Mouse (Mus musculus): ENCODE results near the gene Grb7. TPM values are rescaled to one million over a fixed set of nuclear protein-coding genes. Genes with fewer than 3 reads are reported as not detected.

The Grb7 gene
- polyA plus RNA-seq, 1 experiment from 2014 or later = 0.82 TPM

GRCm38 (mm10) chr11:98474967-98475366 is 28.8 kb downstream of the Grb7 start:
- Histone ChIP-seq H3K9ac (ENCODE audit: low read depth, low read length) (no peak overlapping the region), H3K36me3 (ENCODE audit: control insufficient read depth, insufficient read depth, low read length) (no peaks in the 10 kb centered on the region), H3K4me2 (ENCODE audit: low read length) (no peak overlapping the region), H3K27ac (ENCODE audit: low read length) (no peak overlapping the region), H3K4me1 (ENCODE audit: control insufficient read depth, insufficient read depth, low read length) (no peaks in the 10 kb centered on the region), H3K4me3 (ENCODE audit: low read depth, low read length) (no peak overlapping the region), H3K9me3 (replicated peaks; ENCODE audit: control insufficient read depth, low read length, poor library complexity, severe bottlenecking) (no peaks in the 10 kb centered on the region), H3K27me3 (ENCODE audit: control insufficient read depth, insufficient read depth, low read depth, low read length) (no peaks in the 10 kb centered on the region)
- 85% methylated on average over 11 of the region's 11 CpGs for WGBS
- ATAC-seq = no peak

GRCm38 (mm10) chr11:98475630-98476433 is 29.6 kb downstream of the Grb7 start:
- WGBS = 88% methylated on average over 9 of the region's 9 CpGs
- no peaks in the 10 kb centered on the region for H3K9me3 ChIP-seq (replicated peaks; ENCODE audit: control insufficient read depth, low read length, poor library complexity, severe bottlenecking)

GRCm38 (mm10) chr11:98476434-98476807 is 30.2 kb downstream of the Grb7 start:
- H3K9ac ChIP-seq (ENCODE audit: low read depth, low read length) = no peak overlapping the region
- no peak overlapping the region for H3K4me2 ChIP-seq (ENCODE audit: low read length)
- ATAC-seq = no peak
- no peak overlapping the region for H3K27ac ChIP-seq (ENCODE audit: low read length)
- H3K27me3 ChIP-seq (ENCODE audit: control insufficient read depth, insufficient read depth, low read depth, low read length) = no peaks in the 10 kb centered on the region
- 90% methylated on average over 4 of the region's 4 CpGs for WGBS
- H3K9me3 ChIP-seq (replicated peaks; ENCODE audit: control insufficient read depth, low read length, poor library complexity, severe bottlenecking) = no peaks in the 10 kb centered on the region
- H3K4me3 ChIP-seq (ENCODE audit: low read depth, low read length) = no peak overlapping the region
- H3K36me3 ChIP-seq (ENCODE audit: control insufficient read depth, insufficient read depth, low read length) = no peaks in the 10 kb centered on the region
- H3K4me1 ChIP-seq (ENCODE audit: control insufficient read depth, insufficient read depth, low read length) = no peaks in the 10 kb centered on the region

More at GRCm38 (mm10) chr11:98475630-98476433, 29.6 kb downstream of the Grb7 start:
- H3K9ac ChIP-seq (ENCODE audit: low read depth, low read length) = no peak overlapping the region
- H3K27me3 ChIP-seq (ENCODE audit: control insufficient read depth, insufficient read depth, low read depth, low read length) = no peaks in the 10 kb centered on the region
- H3K36me3 ChIP-seq (ENCODE audit: control insufficient read depth, insufficient read depth, low read length) = no peaks in the 10 kb centered on the region
- no peak overlapping the region for H3K27ac ChIP-seq (ENCODE audit: low read length)
- no peak for ATAC-seq
- H3K4me2 ChIP-seq (ENCODE audit: low read length) = no peak overlapping the region
- H3K4me1 ChIP-seq (ENCODE audit: control insufficient read depth, insufficient read depth, low read length) = no peaks in the 10 kb centered on the region
- no peak overlapping the region for H3K4me3 ChIP-seq (ENCODE audit: low read depth, low read length)

GRCm38 (mm10) chr11:98477011-98477701 is 31.0 kb downstream of the Grb7 start:
- ATAC-seq = no peak
- H3K27me3 ChIP-seq (ENCODE audit: control insufficient read depth, insufficient read depth, low read depth, low read length) = no peaks in the 10 kb centered on the region
- no peak overlapping the region for H3K4me2 ChIP-seq (ENCODE audit: low read length)
- no peak overlapping the region for H3K9ac ChIP-seq (ENCODE audit: low read depth, low read length)
- WGBS = 73% methylated on average over 14 of the region's 14 CpGs
- H3K36me3 ChIP-seq (ENCODE audit: control insufficient read depth, insufficient read depth, low read length) = no peaks in the 10 kb centered on the region
- no peak overlapping the region for H3K4me3 ChIP-seq (ENCODE audit: low read depth, low read length)
- H3K9me3 ChIP-seq (replicated peaks; ENCODE audit: control insufficient read depth, low read length, poor library complexity, severe bottlenecking) = no peaks in the 10 kb centered on the region
- no peaks in the 10 kb centered on the region for H3K4me1 ChIP-seq (ENCODE audit: control insufficient read depth, insufficient read depth, low read length)
- no peak overlapping the region for H3K27ac ChIP-seq (ENCODE audit: low read length)

GRCm38 (mm10) chr11:98479026-98479939 is 33.1 kb downstream of the Grb7 start:
- no peaks in the 10 kb centered on the region for H3K27me3 ChIP-seq (ENCODE audit: control insufficient read depth, insufficient read depth, low read depth, low read length)
- WGBS = 80% methylated on average over 13 of the region's 13 CpGs
- no peak overlapping the region for H3K4me2 ChIP-seq (ENCODE audit: low read length)
- H3K27ac ChIP-seq (ENCODE audit: low read length) = no peak overlapping the region
- no peak for ATAC-seq
- no peaks in the 10 kb centered on the region for H3K9me3 ChIP-seq (replicated peaks; ENCODE audit: control insufficient read depth, low read length, poor library complexity, severe bottlenecking)
- no peak overlapping the region for H3K9ac ChIP-seq (ENCODE audit: low read depth, low read length)
- no peaks in the 10 kb centered on the region for H3K4me1 ChIP-seq (ENCODE audit: control insufficient read depth, insufficient read depth, low read length)
- no peaks in the 10 kb centered on the region for H3K36me3 ChIP-seq (ENCODE audit: control insufficient read depth, insufficient read depth, low read length)
- H3K4me3 ChIP-seq (ENCODE audit: low read depth, low read length) = no peak overlapping the region

- H3K9ac ChIP-seq (ENCODE audit: low read depth, low read length) = no peak overlapping the region
- 88% methylated on average over 12 of the region's 12 CpGs for WGBS
- no peaks in the 10 kb centered on the region for H3K36me3 ChIP-seq (ENCODE audit: control insufficient read depth, insufficient read depth, low read length)
- no peaks in the 10 kb centered on the region for H3K4me1 ChIP-seq (ENCODE audit: control insufficient read depth, insufficient read depth, low read length)
- H3K4me2 ChIP-seq (ENCODE audit: low read length) = no peak overlapping the region
- no peaks in the 10 kb centered on the region for H3K27me3 ChIP-seq (ENCODE audit: control insufficient read depth, insufficient read depth, low read depth, low read length)
- no peaks in the 10 kb centered on the region for H3K9me3 ChIP-seq (replicated peaks; ENCODE audit: control insufficient read depth, low read length, poor library complexity, severe bottlenecking)
- no peak overlapping the region for H3K27ac ChIP-seq (ENCODE audit: low read length)
- H3K4me3 ChIP-seq (ENCODE audit: low read depth, low read length) = no peak overlapping the region
- ATAC-seq = no peak
Observed at GRCm38 (mm10) chr11:98479940-98480497, 33.8 kb downstream of the Grb7 start.

- no peak overlapping the region for H3K4me3 ChIP-seq (ENCODE audit: low read depth, low read length)
- no peak overlapping the region for H3K9ac ChIP-seq (ENCODE audit: low read depth, low read length)
- no peaks in the 10 kb centered on the region for H3K9me3 ChIP-seq (replicated peaks; ENCODE audit: control insufficient read depth, low read length, poor library complexity, severe bottlenecking)
- H3K36me3 ChIP-seq (ENCODE audit: control insufficient read depth, insufficient read depth, low read length) = no peaks in the 10 kb centered on the region
- no peaks in the 10 kb centered on the region for H3K27me3 ChIP-seq (ENCODE audit: control insufficient read depth, insufficient read depth, low read depth, low read length)
- H3K4me1 ChIP-seq (ENCODE audit: control insufficient read depth, insufficient read depth, low read length) = no peaks in the 10 kb centered on the region
- H3K4me2 ChIP-seq (ENCODE audit: low read length) = no peak overlapping the region
- ATAC-seq = no peak
- WGBS = 71% methylated on average over 6 of the region's 6 CpGs
- H3K27ac ChIP-seq (ENCODE audit: low read length) = no peak overlapping the region
Observed at GRCm38 (mm10) chr11:98481231-98481630, 35.0 kb downstream of the Grb7 start.

- Histone ChIP-seq H3K4me1 (ENCODE audit: control insufficient read depth, insufficient read depth, low read length) (no peaks in the 10 kb centered on the region), H3K4me2 (ENCODE audit: low read length) (no peak overlapping the region), H3K4me3 (ENCODE audit: low read depth, low read length) (no peak overlapping the region), H3K27ac (ENCODE audit: low read length) (no peak overlapping the region), H3K9me3 (replicated peaks; ENCODE audit: control insufficient read depth, low read length, poor library complexity, severe bottlenecking) (no peaks in the 10 kb centered on the region), H3K9ac (ENCODE audit: low read depth, low read length) (no peak overlapping the region), H3K27me3 (ENCODE audit: control insufficient read depth, insufficient read depth, low read depth, low read length) (no peaks in the 10 kb centered on the region), H3K36me3 (ENCODE audit: control insufficient read depth, insufficient read depth, low read length) (no peaks in the 10 kb centered on the region)
- 88% methylated on average over 10 of the region's 10 CpGs for WGBS
- ATAC-seq = no peak
Observed at GRCm38 (mm10) chr11:98482067-98482466, 35.9 kb downstream of the Grb7 start.
